Mouse (Mus musculus): Measurements from ENCODE around the gene Nat10. TPM values are rescaled to one million over a fixed set of nuclear protein-coding genes. Genes with fewer than 3 reads are reported as not detected.

Nat10 gene
- 42.0 and 44.6 TPM in 2 replicates for total RNA-seq (2017)

- ATAC-seq (ENCODE audit: extremely low read depth, insufficient number of reproducible peaks, low FRiP score, poor library complexity, severe bottlenecking) = peak; percentile 97
These were observed at the start of gene Nat10 for GRCm38 (mm10) chr2:103760906-103761716. Gene Nat10 (minus strand): TSS chr2:103761270.

DNA sequence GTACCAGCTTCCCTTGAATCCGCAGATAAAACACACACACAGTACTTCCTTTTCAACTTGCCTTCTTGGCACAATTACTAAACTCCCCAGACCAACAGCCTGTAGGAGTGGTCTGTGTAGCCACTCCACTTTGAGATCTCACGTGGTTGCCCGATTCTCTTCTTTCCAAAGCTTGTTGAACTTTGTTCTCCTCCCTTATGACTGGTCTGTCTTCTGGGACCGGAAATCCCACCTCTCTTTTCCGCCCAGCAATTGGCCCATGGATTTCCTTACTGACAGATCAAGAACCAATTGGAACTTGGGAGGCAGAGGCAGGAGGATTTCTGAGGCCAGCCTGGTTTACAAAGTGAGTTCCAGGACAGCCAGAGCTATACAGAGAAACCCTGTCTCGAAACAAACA lies 49.3 kb upstream of the Nat10 start:
- no peak for ATAC-seq (ENCODE audit: extremely low read depth, insufficient number of reproducible peaks, low FRiP score, poor library complexity, severe bottlenecking)

- ATAC-seq (ENCODE audit: extremely low read depth, insufficient number of reproducible peaks, low FRiP score, poor library complexity, severe bottlenecking) = no peak
These were observed 47.4 kb upstream of the Nat10 start for GRCm38 (mm10) chr2:103808466-103808865.

DNA sequence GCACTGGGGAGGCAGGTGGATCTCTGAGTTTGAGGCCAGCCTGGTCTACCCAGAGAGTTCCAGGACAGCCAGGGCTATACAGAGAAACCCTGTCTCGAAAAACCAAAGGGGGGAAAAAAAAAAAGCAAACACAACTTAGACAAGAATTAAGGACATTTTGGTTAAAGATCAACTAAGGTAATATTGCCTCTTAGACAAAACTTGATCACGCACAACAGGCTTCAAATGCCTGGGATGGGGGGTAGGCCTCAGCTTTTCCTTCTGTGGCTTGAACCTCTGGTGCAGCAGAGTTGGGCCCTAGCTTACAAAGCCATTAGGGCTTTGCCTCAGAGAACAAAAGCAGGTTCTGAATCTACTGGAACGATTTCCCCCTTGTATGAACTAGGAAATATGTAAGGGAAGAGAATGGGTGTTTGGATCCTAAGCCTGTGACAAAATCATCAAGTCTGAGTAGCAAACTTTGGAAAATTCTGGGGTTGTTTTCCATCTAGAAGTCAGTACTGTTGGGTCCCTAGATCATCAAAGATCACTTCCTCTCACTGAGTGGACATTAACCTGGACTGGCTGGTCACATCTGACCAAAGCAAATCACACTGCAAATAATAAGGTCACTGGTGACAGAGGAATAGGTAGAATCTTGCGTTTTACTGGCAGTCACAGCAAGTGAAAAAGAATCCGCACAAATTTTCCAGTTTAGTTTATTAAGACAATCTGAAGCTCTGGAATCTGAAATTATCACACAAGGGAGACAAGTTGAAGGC lies 42.9 kb upstream of the Nat10 start:
- ATAC-seq (ENCODE audit: extremely low read depth, insufficient number of reproducible peaks, low FRiP score, poor library complexity, severe bottlenecking) = no peak

DNA sequence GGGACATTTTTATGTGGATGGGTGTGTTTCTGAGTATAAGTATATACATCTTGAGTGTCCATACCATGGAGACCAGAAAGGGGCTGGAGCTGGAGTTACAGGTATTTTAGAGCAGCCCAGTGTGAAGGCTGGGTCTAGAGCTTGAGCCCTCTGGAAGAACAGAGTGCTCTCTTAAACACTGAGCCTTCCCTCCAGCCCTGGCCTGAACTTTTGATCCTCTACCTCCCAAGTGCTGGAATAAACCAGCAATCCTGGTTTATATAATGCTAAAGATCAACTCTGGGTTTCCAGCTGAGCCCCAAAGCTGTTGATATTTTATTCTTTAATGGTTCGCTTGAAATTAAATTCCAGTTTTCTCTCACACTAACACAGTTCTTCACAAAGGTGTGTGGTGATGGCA lies 41.4 kb upstream of the Nat10 start:
- ATAC-seq (ENCODE audit: extremely low read depth, insufficient number of reproducible peaks, low FRiP score, poor library complexity, severe bottlenecking) = no peak

GRCm38 (mm10) chr2:103797491-103798009 lies 36.5 kb upstream of the Nat10 start, which contains the start of gene Caprin1:
Gene Caprin1 (minus strand): TSS chr2:103797649.
- ATAC-seq (ENCODE audit: extremely low read depth, insufficient number of reproducible peaks, low FRiP score, poor library complexity, severe bottlenecking) = peak; percentile 69

GRCm38 (mm10) chr2:103796861-103797466 lies 35.9 kb upstream of the Nat10 start:
- peak; percentile 45 for ATAC-seq (ENCODE audit: extremely low read depth, insufficient number of reproducible peaks, low FRiP score, poor library complexity, severe bottlenecking)

- ATAC-seq (ENCODE audit: extremely low read depth, insufficient number of reproducible peaks, low FRiP score, poor library complexity, severe bottlenecking) = peak; percentile 20; the same call in 1 of the 2 replicates
These were observed 35.3 kb upstream of the Nat10 start for GRCm38 (mm10) chr2:103796211-103796860.

- ATAC-seq (ENCODE audit: extremely low read depth, insufficient number of reproducible peaks, low FRiP score, poor library complexity, severe bottlenecking) = peak; percentile 70
These were observed 34.8 kb upstream of the Nat10 start for GRCm38 (mm10) chr2:103795843-103796210.

DNA sequence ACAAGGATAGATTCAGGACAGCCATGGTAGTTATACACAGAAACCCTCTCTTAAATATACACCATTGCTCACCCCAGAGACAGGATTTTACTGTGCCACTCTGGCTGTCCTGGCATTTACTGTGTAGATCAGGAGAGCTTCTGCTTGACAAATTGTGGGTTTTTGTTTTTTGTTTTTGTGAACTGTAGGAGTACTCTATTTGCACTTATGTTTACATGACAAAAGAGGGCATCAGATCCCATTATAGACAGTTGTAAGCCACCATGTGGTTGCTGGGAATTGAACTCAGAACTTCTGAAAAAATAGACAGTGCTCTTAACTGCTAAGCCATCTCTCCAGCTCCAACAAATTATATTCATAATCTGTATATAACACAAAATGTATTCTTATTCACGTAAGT lies 30.9 kb upstream of the Nat10 start:
- no peak for ATAC-seq (ENCODE audit: extremely low read depth, insufficient number of reproducible peaks, low FRiP score, poor library complexity, severe bottlenecking)

GRCm38 (mm10) chr2:103785735-103786134 lies 24.7 kb upstream of the Nat10 start:
- peak; percentile 58; the same call in 1 of the 2 replicates for ATAC-seq (ENCODE audit: extremely low read depth, insufficient number of reproducible peaks, low FRiP score, poor library complexity, severe bottlenecking)

DNA sequence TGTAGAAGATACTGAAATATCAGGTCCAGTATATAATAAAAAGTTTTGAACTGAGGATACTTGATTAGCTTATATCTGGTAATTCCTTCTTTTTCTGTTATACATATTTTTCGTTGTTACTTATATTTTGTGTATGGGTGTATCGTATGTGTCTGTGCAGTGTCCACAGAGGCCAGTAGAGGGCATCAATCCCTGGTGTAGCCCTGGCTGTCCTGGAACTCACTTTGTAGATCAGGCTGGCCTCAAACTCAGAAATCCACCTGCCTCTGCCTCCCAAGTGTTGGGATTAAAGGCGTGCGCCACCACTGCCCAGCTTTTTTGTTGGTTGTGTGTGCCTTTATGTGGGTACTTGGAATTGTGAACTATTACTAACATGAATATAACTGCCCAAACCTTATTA lies 23.6 kb upstream of the Nat10 start:
- ATAC-seq (ENCODE audit: extremely low read depth, insufficient number of reproducible peaks, low FRiP score, poor library complexity, severe bottlenecking) = peak; percentile 76; the same call in 1 of the 2 replicates

DNA sequence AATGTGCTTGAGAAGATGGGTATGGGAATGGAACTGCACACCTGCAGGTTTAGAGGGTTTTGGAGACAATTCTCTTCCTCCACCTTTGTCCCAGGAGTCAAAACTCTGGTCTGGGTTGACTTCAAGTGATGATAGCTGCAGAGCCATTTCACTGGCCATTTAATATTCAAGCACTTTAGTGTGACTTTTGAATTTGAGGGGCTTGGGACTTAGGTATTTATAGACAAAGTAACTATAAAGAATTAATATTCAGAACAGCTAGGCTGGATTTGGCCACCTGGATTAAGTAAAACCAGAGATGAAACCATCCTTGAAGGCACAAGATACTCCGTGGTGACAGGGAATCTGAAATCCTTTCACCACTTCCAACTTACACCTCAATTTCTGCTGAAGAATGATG lies 1.4 kb upstream of the Nat10 start:
- no peak for ATAC-seq (ENCODE audit: extremely low read depth, insufficient number of reproducible peaks, low FRiP score, poor library complexity, severe bottlenecking)

- ATAC-seq (ENCODE audit: extremely low read depth, insufficient number of reproducible peaks, low FRiP score, poor library complexity, severe bottlenecking) = no peak
These were observed 923 bp upstream of the Nat10 start for GRCm38 (mm10) chr2:103761993-103762392.

GRCm38 (mm10) chr2:103760421-103760820 lies 649 bp downstream of the Nat10 start:
- no peak for ATAC-seq (ENCODE audit: extremely low read depth, insufficient number of reproducible peaks, low FRiP score, poor library complexity, severe bottlenecking)

DNA sequence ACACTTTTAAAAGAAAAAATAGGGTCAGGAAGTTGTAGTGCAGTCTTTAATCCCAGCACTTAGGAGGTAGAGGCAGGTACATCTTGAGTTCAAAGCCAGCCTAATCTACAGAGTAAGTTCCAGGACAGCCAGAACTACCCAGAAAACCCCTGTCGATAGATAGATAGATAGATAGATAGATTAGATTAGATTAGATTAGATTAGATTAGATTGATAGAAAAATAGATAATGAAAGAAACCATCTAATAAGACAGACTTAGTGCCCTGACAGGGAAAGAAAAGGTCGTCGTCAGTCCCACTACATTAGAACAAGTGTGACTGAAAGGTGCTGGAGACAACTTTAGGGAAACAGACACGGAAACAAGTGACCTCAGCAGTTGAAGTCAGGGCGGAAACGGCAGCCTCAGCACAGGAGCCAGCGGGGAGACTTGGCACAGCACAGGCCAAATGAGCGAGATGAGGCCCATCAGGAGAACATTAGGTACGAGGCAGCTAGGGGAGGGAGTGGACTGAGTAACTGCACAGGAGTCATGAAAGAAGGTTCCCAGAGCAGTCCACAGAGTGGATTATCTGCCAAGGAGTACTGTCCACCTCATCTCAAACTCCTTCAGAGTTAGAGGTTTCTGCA lies 5.5 kb downstream of the Nat10 start:
- ATAC-seq (ENCODE audit: extremely low read depth, insufficient number of reproducible peaks, low FRiP score, poor library complexity, severe bottlenecking) = no peak

DNA sequence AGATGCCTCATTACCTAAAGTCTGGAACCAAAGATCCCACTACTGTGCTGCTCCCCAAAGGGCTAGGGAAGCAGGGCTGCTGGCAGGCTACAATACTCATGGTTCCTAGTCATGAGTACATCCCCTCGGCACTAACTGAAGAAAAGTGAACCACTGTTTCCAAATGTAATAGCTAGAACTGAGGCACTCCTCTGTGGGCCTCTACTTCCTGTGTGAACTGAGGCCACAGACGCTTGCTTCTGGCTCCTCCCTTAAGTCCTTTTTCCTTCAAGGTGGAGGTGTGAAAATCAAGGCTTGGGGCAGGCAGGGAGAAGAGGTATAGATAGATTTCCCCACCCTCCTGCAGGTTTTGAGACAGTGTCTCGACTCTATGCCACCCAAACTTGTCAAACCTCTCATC lies 6.5 kb downstream of the Nat10 start:
- no peak for ATAC-seq (ENCODE audit: extremely low read depth, insufficient number of reproducible peaks, low FRiP score, poor library complexity, severe bottlenecking)

GRCm38 (mm10) chr2:103751771-103752170 lies 9.3 kb downstream of the Nat10 start:
- no peak for ATAC-seq (ENCODE audit: extremely low read depth, insufficient number of reproducible peaks, low FRiP score, poor library complexity, severe bottlenecking)

- no peak for ATAC-seq (ENCODE audit: extremely low read depth, insufficient number of reproducible peaks, low FRiP score, poor library complexity, severe bottlenecking)
These were observed 12.0 kb downstream of the Nat10 start for GRCm38 (mm10) chr2:103749091-103749490.

Measured in neutrophil, adult 5-6 weeks (primary cell).